Mouse (Mus musculus): Measurements from ENCODE around the gene Tmem131l.

Tmem131l gene

GRCm38 (mm10) chr3:84039646-84040475 lies at the start of gene Tmem131l:
Tmem131l (minus strand) TSS chr3:84040175.
- peak; percentile 72 to 84 for DNase-seq

- DNase-seq: no peak
These were observed 46.9 kb upstream of the Tmem131l start for GRCm38 (mm10) chr3:84086921-84087320.

- no peak for DNase-seq
These were observed 46.4 kb upstream of the Tmem131l start for GRCm38 (mm10) chr3:84086337-84086736.

GRCm38 (mm10) chr3:84085429-84085828 lies 45.5 kb upstream of the Tmem131l start:
- no peak for DNase-seq

GRCm38 (mm10) chr3:84081208-84081722 lies 41.3 kb upstream of the Tmem131l start:
- no peak for DNase-seq

- no peak for DNase-seq
These were observed 40.1 kb upstream of the Tmem131l start for GRCm38 (mm10) chr3:84080074-84080473.

- no peak for DNase-seq
These were observed 37.5 kb upstream of the Tmem131l start for GRCm38 (mm10) chr3:84077505-84077904.

GRCm38 (mm10) chr3:84076543-84077332 lies 36.8 kb upstream of the Tmem131l start:
- DNase-seq: no peak

- DNase-seq: no peak
These were observed 35.5 kb upstream of the Tmem131l start for GRCm38 (mm10) chr3:84075516-84075915.

- DNase-seq: no peak
These were observed 34.8 kb upstream of the Tmem131l start for GRCm38 (mm10) chr3:84074777-84075176.

GRCm38 (mm10) chr3:84071641-84072040 lies 31.7 kb upstream of the Tmem131l start:
- no peak for DNase-seq

GRCm38 (mm10) chr3:84070811-84071210 lies 30.8 kb upstream of the Tmem131l start:
- no peak for DNase-seq

GRCm38 (mm10) chr3:84068831-84069709 lies 29.1 kb upstream of the Tmem131l start:
- no peak for DNase-seq

GRCm38 (mm10) chr3:84065825-84066224 lies 25.9 kb upstream of the Tmem131l start:
- DNase-seq: no peak

GRCm38 (mm10) chr3:84063369-84063914 lies 23.5 kb upstream of the Tmem131l start:
- no peak for DNase-seq

- no peak for DNase-seq
These were observed 21.8 kb upstream of the Tmem131l start for GRCm38 (mm10) chr3:84061523-84062453.

- DNase-seq: no peak
These were observed 21.0 kb upstream of the Tmem131l start for GRCm38 (mm10) chr3:84060946-84061345.

GRCm38 (mm10) chr3:84060128-84060527 lies 20.2 kb upstream of the Tmem131l start:
- no peak for DNase-seq

GRCm38 (mm10) chr3:84059676-84060075 lies 19.7 kb upstream of the Tmem131l start:
- DNase-seq: no peak

GRCm38 (mm10) chr3:84059261-84059660 lies 19.3 kb upstream of the Tmem131l start:
- DNase-seq: no peak

- no peak for DNase-seq
These were observed 8.8 kb upstream of the Tmem131l start for GRCm38 (mm10) chr3:84048729-84049175.

All from cerebellum, postnatal 36 days (tissue).